Mouse (Mus musculus) thymus, postnatal 0 days (tissue): Measurements from ENCODE around the gene Cxcr5. TPM values are rescaled to one million over a fixed set of nuclear protein-coding genes. Genes with fewer than 3 reads are reported as not detected.
A peak's percentile ranks its signal among the peaks of the same experiment; 100 is the strongest.

Source experiments
- DNase-seq: peaks from one replicate; pipeline ENCODE4 v3.0.0-alpha.2; 2015; ENCODE audit warnings: low spot score
- polyA plus RNA-seq: library from polyadenylated mRNA; unstranded; fragments of >200 nt; fragmentation: Nextera tagmentation; extraction: Ambion mirVana; gene quantifications from 2 replicates; pipeline ENCODE4 v1.2.1, GENCODE M21; 2015

Cxcr5 gene
- polyA plus RNA-seq, 1 experiment from 2014 or later: 1.4 TPM

DNA sequence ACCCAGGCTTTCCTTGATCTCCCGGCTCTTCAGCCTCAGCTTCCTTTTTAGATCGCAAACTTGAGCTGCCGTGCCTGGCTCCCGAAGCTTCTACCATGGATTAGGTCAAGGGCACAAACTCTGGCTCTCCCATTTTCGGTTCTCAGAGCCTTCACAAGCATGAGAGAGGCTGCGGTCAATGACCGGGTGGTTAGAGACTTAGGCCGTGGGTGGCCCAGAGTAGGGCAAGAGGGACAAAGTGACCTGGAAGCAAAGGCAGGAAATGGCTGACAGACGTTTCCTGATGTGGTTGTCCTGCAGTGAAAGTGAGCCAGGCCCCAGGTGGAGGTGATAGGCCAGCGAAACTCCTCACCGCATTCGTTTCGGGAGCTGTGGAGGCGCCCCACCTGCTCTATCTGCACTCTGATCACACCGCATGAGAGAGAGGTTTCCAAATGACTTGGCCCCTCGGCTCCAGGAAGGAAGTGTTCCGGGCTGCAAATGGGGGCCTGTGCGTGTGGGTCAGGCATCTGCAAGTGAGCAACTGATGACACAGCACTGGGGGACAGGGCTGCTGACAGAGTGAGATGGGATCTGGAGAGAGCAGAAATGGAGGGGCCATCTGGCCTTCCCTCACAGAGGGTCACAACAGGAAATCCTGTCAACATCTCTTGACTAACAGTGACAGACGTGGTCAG lies 23.9 kb downstream of the Cxcr5 start:
- peak; percentile 66 for DNase-seq

GRCm38 (mm10) chr9:44532991-44533580 lies 28.6 kb downstream of the Cxcr5 start:
- DNase-seq: peak; percentile 85

DNA sequence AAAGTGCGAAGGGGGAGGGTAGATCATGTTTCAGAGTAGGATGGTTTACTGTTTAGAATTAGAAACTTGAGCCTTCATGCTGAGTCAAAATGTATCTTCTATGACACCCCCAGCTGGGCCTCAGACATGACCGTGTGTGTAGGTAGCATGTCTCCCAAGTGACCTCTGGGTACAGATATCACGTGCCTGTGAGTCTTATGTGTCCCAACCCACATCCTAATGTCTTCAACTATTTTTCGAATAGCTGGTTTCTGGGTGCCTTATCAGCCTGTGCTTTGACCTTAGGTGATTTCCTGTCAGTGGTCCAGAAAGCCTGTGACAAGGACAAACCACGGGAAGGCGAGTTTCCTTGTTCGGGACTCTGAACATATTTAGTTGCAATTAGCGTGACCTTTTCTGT lies 33.3 kb downstream of the Cxcr5 start:
- no peak for DNase-seq

GRCm38 (mm10) chr9:44526337-44527112 lies 35.2 kb downstream of the Cxcr5 start:
- no peak for DNase-seq

DNA sequence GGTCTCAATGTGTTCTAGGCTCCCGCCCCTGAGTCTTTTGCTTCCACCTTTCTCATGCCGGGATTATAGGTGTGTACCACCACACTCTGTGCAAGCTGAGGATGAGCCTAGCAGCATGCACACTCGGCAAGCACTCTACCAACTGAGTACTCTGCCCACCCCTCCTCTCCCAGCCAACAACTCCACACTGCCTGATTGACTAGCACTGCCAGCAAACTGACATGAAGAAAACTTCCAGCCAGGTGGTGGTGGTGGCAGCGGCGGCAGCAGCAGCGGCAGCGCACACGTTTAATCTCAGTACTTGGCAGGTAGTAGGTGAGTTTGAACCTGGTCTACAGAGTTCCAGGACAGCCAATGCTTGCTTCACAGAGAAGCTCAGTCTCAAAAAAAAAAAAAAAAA lies 36.1 kb downstream of the Cxcr5 start:
- no peak for DNase-seq

GRCm38 (mm10) chr9:44525001-44525400 lies 36.7 kb downstream of the Cxcr5 start:
- DNase-seq: no peak

DNA sequence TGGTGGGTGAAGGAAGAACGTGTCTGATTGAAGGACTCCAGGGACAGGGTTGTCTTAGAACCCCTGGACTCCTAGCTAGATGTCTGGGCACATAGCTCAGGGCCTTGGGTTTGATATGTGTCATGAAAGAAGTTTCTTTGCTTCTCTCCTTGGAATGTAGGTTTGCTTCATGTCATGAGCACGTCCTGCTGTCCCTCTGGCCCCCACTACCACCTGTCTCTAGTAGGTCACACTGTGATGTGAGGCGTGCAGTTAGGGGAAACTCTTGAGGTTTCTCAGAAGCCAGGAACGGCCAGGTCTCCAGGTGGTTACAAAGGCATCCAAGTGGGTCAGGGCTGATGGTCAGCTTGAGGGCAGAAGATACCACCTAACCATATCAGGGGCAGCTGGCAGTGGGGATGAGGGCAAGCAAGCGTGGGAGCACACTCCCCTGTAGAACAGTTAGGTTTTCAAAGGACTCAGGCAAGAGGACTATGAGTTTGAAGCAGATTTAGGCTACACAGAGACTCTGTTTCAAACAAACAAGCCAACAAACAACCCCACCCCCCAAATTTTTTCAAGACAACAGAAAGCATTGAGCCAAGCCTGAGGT lies 37.3 kb downstream of the Cxcr5 start:
- no peak for DNase-seq

DNA sequence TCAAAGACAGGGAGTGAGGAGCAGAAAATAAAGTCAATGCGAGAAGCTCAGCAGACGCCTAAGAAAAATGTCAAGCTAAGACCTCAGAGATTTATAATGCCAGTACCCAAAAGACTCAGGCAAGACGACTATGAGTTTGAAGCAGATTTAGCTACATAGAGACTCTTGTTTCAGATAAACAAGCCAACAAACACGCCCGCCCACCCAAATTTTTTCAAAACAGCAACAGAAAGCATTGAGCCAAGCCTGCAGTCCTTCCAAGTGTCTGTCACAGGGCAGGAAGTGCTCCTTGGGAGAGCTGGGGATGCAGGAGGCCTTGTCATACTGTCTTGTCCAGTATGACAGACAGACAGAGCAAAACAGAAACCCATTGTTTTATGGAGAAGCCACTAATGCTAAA lies 38.0 kb downstream of the Cxcr5 start:
- no peak for DNase-seq

DNA sequence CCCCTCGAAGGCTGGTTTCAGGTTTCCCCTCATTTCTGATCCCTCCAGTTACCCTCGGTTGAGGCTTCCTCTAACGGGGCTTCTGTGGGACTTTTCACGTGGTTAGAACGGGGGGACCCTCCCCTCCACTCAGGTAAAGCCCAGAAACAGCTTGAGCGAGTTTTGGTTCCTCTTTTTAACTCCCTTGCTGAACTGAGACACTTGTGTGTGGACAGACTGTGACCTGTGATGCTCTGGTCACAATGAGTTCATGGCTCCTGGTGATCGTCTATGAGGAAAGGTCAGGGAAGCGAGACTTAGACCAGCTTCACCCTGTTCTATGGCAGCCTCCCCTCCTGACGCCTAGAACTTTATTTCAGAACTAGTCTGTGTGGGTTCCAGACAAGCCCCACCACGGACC lies 39.8 kb downstream of the Cxcr5 start:
- DNase-seq: no peak

- DNase-seq: no peak
These were observed 43.6 kb downstream of the Cxcr5 start for GRCm38 (mm10) chr9:44518068-44518467.

- no peak for DNase-seq
These were observed 44.3 kb downstream of the Cxcr5 start for GRCm38 (mm10) chr9:44517368-44517767.

GRCm38 (mm10) chr9:44515891-44516290 lies 45.8 kb downstream of the Cxcr5 start:
- DNase-seq: no peak

DNA sequence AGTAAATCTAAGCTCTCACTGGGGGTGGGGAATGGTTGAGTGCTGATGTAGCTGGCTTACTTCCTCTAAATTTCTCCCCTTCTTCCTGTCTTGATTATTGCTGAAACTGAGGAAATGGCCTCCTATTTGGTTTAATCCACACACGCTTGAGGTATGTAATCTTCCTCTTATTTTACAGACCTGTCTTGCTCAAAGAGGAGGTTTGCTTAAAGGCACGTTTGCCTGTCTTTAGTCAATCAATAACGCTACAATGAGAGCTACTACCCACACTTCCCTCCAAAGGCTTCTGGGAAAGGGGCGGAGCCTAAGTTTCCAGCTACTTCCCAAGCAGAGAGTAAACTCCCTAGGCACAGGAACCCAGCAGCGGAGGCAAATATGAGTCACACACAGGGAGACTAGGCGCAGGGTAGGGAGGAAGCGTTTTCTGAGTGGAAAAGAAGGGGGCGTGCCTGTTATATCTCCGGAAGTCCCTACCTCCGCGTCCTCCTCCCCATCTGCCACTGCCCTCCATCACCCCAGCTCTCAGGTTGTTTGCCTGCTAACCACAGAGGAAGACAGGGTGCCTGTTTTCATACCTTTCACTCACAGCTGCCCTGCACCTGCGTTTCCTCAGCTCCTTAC lies 46.4 kb downstream of the Cxcr5 start:
- peak; percentile 84 for DNase-seq

DNA sequence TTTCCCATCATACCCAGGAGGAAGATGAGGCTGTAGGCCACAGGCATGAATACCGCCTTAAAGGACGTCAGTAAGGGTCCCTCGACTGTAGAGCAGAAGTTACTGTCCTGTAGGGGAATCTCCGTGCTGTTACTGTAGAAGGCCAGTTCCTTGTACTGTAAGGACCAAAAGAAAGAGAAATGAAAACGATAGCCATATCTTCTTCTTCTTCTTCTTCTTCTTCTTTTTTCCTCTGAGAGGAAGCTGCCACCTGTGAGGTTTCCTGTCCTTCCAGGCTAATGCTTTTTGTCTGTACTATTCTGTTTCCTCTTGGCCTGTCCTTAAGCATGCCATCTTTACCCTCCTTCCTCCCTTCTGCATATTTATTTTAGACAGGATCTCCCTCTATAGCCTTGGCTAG lies 47.5 kb downstream of the Cxcr5 start:
- no peak for DNase-seq

- no peak for DNase-seq
These were observed 48.1 kb downstream of the Cxcr5 start for GRCm38 (mm10) chr9:44513610-44514009.

GRCm38 (mm10) chr9:44513121-44513520 lies 48.6 kb downstream of the Cxcr5 start:
- DNase-seq: no peak

- DNase-seq: no peak
These were observed 49.0 kb downstream of the Cxcr5 start for GRCm38 (mm10) chr9:44512717-44513003.

- DNase-seq: no peak
These were observed 49.6 kb downstream of the Cxcr5 start for GRCm38 (mm10) chr9:44511935-44512716.

DNA sequence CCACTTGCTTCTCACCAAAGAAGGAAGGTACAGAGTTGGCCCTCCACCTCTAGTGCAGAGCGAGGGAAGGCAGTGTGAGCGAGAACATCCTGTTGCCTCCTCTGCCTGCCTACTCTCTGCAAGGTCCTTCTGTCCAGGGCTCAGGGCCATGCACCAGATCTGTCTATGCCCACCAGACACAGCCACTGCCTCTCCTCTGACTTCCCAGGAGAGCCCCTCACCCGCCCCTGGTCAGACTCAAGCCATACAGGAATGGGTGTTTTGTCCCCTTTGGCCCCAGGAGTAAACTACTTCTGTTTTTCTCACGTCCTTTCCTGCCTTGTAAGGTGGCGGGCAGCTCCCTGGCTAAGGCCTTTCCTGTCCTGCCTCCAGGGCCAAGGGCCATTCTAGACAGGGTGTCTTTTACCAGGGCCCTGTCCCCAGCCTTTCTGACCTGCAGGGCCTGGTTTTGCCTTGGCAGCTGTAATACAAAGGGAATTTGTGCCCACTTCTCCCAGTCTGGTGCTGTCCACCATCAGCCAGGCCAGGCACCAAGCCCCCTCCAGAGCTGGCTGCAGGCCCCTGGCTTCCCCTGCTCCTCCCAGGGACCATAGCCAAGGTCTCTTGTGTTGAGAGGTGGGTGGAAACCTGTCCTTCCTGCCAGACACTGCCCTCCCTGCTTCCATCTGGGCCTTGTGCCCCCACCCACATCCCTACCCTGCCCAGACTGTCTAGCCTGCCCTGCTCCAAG lies 50.6 kb downstream of the Cxcr5 start:
- no peak for DNase-seq

GRCm38 (mm10) chr9:44510355-44510871 lies 51.3 kb downstream of the Cxcr5 start:
- peak; percentile 81 for DNase-seq
